Comparison of ENCODE assay signal across 8 mouse cellular contexts in the genomic region with DNA sequence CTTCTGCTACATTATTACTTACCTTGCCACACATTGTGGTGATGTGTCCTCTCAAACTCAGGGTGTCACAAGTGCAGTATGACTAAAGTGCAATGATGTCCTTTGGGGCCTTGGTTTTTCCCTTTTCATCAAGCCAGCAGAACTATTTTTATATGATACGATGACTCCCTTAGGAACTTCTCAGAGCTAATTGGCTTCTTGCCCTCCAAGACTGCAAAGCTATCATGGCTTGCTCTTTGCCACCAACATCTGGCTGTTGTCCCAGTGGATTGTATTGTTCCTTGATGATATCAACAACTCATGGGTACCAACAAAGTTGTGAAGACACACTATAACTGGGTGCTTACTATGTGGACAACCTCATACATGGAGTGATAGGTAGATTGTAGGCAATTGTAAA. TPM values are rescaled to one million over a fixed set of nuclear protein-coding genes. Genes with fewer than 3 reads are reported as not detected.
DNase-seq lines count a peak whose midpoint lies in the region; ATAC-seq lines count a peak whose summit lies in the region.

A gene (minus strand): TSS at position 101 of the 400 bp plus-strand sequence.

- no peak within 1 kb of the TSS for H3K4me2 ChIP-seq in lung, embryonic 15.5 days
- H3K4me2 ChIP-seq in limb, embryonic 12.5 days, result no peak within 1 kb of the TSS
- H3K4me2 ChIP-seq in stomach, embryonic 15.5 days, result no peak within 1 kb of the TSS

- H3K27ac ChIP-seq in lung, embryonic 15.5 days, result no peak within 1 kb of the TSS
- no peak within 1 kb of the TSS for H3K27ac ChIP-seq in limb, embryonic 12.5 days
- no peak within 1 kb of the TSS for H3K27ac ChIP-seq in stomach, embryonic 15.5 days

- H3K9ac ChIP-seq in lung, embryonic 15.5 days, result no peak within 1 kb of the TSS
- no peak within 1 kb of the TSS for H3K9ac ChIP-seq in limb, embryonic 12.5 days (replicated peaks)
- H3K9ac ChIP-seq in stomach, embryonic 15.5 days, result no peak within 1 kb of the TSS

- no peaks in the 10 kb centered on the region for H3K27me3 ChIP-seq in lung, embryonic 15.5 days
- no peaks in the 10 kb centered on the region for H3K27me3 ChIP-seq in limb, embryonic 12.5 days
- H3K27me3 ChIP-seq in stomach, embryonic 15.5 days (replicated peaks), result no peaks in the 10 kb centered on the region

- WGBS in lung, embryonic 15.5 days, result 93% methylated on average over 1 of the region's 1 CpGs
- WGBS in limb, embryonic 12.5 days, result 97% methylated on average over 1 of the region's 1 CpGs
- 82% methylated on average over 1 of the region's 1 CpGs for WGBS in stomach, embryonic 15.5 days

- no peaks in the 10 kb centered on the region for H3K9me3 ChIP-seq in lung, embryonic 15.5 days
- H3K9me3 ChIP-seq in limb, embryonic 12.5 days, result no peaks in the 10 kb centered on the region
- no peaks in the 10 kb centered on the region for H3K9me3 ChIP-seq in stomach, embryonic 15.5 days

- no peak for ATAC-seq in lung, embryonic 15.5 days (ENCODE audit: borderline replicate concordance, extremely low read depth, low FRiP score, low TSS enrichment)
- ATAC-seq in erythroblast, adult 5-6 weeks (replicated peaks; ENCODE audit: low FRiP score, poor library complexity, severe bottlenecking), result no peak
- ATAC-seq in limb, embryonic 12.5 days (ENCODE audit: insufficient number of reproducible peaks, insufficient read depth, low FRiP score, low TSS enrichment, low read depth), result no peak
- no peak for ATAC-seq in stomach, embryonic 15.5 days (ENCODE audit: insufficient read depth, low FRiP score, low read depth)

- DNase-seq in lung, postnatal 36 days, result no peak
- no peak for DNase-seq in heart, postnatal 14 days
- DNase-seq in B cell, adult 2 months, result no peak
- DNase-seq in cerebellum, adult 8-10 months, result no peak

- no peak within 1 kb of the TSS for H3K4me3 ChIP-seq in lung, embryonic 15.5 days
- H3K4me3 ChIP-seq in limb, embryonic 12.5 days (replicated peaks), result no peak within 1 kb of the TSS
- no peak within 1 kb of the TSS for H3K4me3 ChIP-seq in stomach, embryonic 15.5 days (replicated peaks)

- intact Hi-C loops in heart, postnatal 14 days (cut with DNase I), result no loop called here

- no peaks in the 10 kb centered on the region for H3K36me3 ChIP-seq in lung, embryonic 15.5 days
- no peaks in the 10 kb centered on the region for H3K36me3 ChIP-seq in limb, embryonic 12.5 days
- no peaks in the 10 kb centered on the region for H3K36me3 ChIP-seq in stomach, embryonic 15.5 days

- H3K4me1 ChIP-seq in lung, embryonic 15.5 days, result no peaks in the 10 kb centered on the region
- no peaks in the 10 kb centered on the region for H3K4me1 ChIP-seq in limb, embryonic 12.5 days (replicated peaks)
- no peaks in the 10 kb centered on the region for H3K4me1 ChIP-seq in stomach, embryonic 15.5 days

RNA-seq across cellular contexts. Expression of the gene that starts here (rescaled TPM):
- 73.6 and 80.9 TPM in 2 replicates for polyA plus RNA-seq in lung, embryonic 15.5 days (2015; fragmentation: Nextera tagmentation; extraction: Ambion mirVana)
- 60.0 and 64.2 TPM in 2 replicates for total RNA-seq in erythroblast, adult 5-6 weeks (2015; ENCODE audit: low replicate concordance)
- total RNA-seq in erythroblast, adult 5-6 weeks (2017; ENCODE audit: low replicate concordance), result 90.0 and 102 TPM in 2 replicates
- total RNA-seq in heart, postnatal 14 days (2021), result 10 to 100 TPM; 34.5 to 37.5 TPM
- 98.1 and 102 TPM in 2 replicates for polyA plus RNA-seq in limb, embryonic 12.5 days (2016; fragmentation: Nextera tagmentation; extraction: Ambion mirVana)
- polyA plus RNA-seq in stomach, embryonic 15.5 days (2015; fragmentation: Nextera tagmentation; extraction: Ambion mirVana), result 66.2 and 73.4 TPM in 2 replicates
